Mouse (Mus musculus): Measurements from ENCODE around the gene Snrpd3. TPM values are rescaled to one million over a fixed set of nuclear protein-coding genes. Genes with fewer than 3 reads are reported as not detected.
A peak's percentile ranks its signal among the peaks of the same experiment; 100 is the strongest.

Gene Snrpd3
- polyA plus RNA-seq, 1 experiment from 2014 or later = 150 TPM

DNA sequence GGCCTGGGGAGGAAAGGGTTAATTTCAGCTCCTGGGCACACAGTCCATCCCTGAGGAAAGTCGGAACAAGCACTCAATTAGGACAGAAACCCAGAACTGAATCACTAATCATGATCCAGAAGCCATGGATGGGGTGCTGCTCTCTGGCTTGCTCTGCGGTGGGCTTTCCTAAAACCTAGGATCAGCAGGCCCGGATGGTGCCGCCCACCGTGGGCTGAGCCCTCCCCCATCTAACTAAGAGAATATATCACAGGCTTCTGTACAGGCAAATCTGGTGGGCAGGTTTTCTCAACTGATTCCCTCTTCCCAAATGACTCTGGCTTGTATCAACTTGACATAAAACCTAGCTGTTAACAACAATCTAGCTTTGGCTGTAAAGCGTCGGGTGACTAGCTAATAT lies 30.6 kb downstream of the Snrpd3 start:
- Histone ChIP-seq H3K4me1 (replicated peaks; ENCODE audit: control insufficient read depth, insufficient read depth, low read length) (no peaks in the 10 kb centered on the region; the same call in 1 of the 2 replicates), H3K27ac (ENCODE audit: low read length) (no peak overlapping the region), H3K27me3 (ENCODE audit: control insufficient read depth, insufficient read depth, low read depth, low read length) (no peaks in the 10 kb centered on the region), H3K9ac (ENCODE audit: low read length) (no peak overlapping the region), H3K4me3 (ENCODE audit: low read length) (no peak overlapping the region), H3K4me2 (ENCODE audit: low read depth, low read length) (no peak overlapping the region), H3K9me3 (ENCODE audit: control insufficient read depth, low read length) (peaks cover 2% of the 10 kb centered on the region; the same call in 1 of the 2 replicates), H3K36me3 (ENCODE audit: control insufficient read depth, insufficient read depth, low read length) (no peaks in the 10 kb centered on the region)
- 54% methylated on average over 7 of the region's 7 CpGs for WGBS
- ATAC-seq (ENCODE audit: low read depth) = no peak

DNA sequence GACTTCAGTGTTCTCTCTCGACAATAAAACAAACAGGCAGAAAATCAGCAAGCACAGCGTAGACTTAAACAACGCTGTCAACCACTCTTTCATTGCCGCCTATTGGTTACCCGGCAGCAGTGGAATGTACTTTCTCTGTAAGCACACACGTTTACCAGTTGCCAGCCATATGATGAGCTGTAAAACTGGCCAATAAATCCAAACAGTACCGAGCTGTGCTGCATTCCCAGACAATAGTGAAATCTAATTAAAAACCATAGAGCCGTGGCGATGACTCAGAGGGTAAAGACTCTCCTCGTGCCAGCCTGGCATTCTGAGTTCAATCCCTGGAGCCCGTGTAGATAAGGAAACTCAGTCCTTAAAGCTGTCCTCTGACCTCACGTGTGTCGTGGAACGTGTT lies 31.1 kb downstream of the Snrpd3 start:
- Histone ChIP-seq H3K9me3 (ENCODE audit: control insufficient read depth, low read length) (peaks cover 2% of the 10 kb centered on the region; the same call in 1 of the 2 replicates), H3K4me3 (ENCODE audit: low read length) (no peak overlapping the region), H3K4me1 (replicated peaks; ENCODE audit: control insufficient read depth, insufficient read depth, low read length) (no peaks in the 10 kb centered on the region; the same call in 1 of the 2 replicates), H3K36me3 (ENCODE audit: control insufficient read depth, insufficient read depth, low read length) (no peaks in the 10 kb centered on the region), H3K4me2 (ENCODE audit: low read depth, low read length) (no peak overlapping the region), H3K9ac (ENCODE audit: low read length) (no peak overlapping the region), H3K27ac (ENCODE audit: low read length) (no peak overlapping the region), H3K27me3 (ENCODE audit: control insufficient read depth, insufficient read depth, low read depth, low read length) (no peaks in the 10 kb centered on the region)
- WGBS = 27% methylated on average over 14 of the region's 14 CpGs
- peak; percentile 50; the same call in 1 of the 2 replicates for ATAC-seq (ENCODE audit: low read depth)

DNA sequence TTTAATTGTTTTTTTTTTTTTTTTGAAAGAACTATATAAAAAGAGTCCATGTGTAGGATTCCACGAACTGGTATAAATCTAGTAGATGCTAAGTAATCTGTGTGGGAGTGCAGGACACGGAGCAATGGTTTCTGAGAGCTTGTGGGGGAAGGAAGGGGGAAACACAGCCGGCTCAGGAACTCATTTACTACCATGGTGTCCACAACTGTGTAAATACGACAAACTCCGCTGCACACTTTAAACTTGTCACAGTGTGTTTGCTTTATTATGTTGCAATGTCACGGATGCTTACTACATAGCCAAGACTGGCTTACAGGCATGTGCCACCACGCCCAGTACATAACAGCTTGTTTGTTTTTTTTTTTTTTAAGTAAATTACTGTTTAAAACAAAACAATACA lies 32.5 kb downstream of the Snrpd3 start:
- ATAC-seq (ENCODE audit: low read depth) = 0 out of 2 replicates have a peak, but pooled peaks have one; percentile 37
- Histone ChIP-seq H3K9me3 (ENCODE audit: control insufficient read depth, low read length) (no peaks in the 10 kb centered on the region), H3K4me1 (replicated peaks; ENCODE audit: control insufficient read depth, insufficient read depth, low read length) (no peaks in the 10 kb centered on the region; the same call in 1 of the 2 replicates), H3K9ac (ENCODE audit: low read length) (no peak overlapping the region), H3K27me3 (ENCODE audit: control insufficient read depth, insufficient read depth, low read depth, low read length) (no peaks in the 10 kb centered on the region), H3K4me2 (ENCODE audit: low read depth, low read length) (no peak overlapping the region), H3K36me3 (ENCODE audit: control insufficient read depth, insufficient read depth, low read length) (no peaks in the 10 kb centered on the region), H3K27ac (ENCODE audit: low read length) (no peak overlapping the region), H3K4me3 (ENCODE audit: low read length) (no peak overlapping the region)
- WGBS = 49% methylated on average over 7 of the region's 7 CpGs

DNA sequence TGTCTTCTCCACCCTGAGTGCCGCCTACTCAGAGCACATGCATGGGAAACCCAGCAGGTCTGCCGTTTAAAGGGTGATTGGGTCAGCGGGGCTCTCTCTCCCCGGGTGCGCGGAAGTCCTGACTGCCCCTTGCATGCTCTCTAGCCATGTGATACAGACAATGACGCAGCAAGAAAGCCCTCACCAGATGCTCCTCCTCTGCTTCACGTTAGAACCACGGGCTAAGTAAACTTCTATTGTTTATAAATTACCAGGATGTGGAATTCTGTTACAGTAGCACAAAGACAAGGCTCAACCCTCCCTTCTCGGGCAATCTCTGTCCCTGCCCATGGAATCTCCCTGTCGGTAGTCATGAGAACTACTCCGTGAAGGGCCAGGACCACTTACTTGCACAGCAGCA lies 33.8 kb downstream of the Snrpd3 start:
- Histone ChIP-seq H3K27ac (ENCODE audit: low read length) (no peak overlapping the region), H3K9me3 (ENCODE audit: control insufficient read depth, low read length) (no peaks in the 10 kb centered on the region), H3K4me2 (ENCODE audit: low read depth, low read length) (peak overlapping the region; percentile 18), H3K4me3 (ENCODE audit: low read length) (no peak overlapping the region), H3K27me3 (ENCODE audit: control insufficient read depth, insufficient read depth, low read depth, low read length) (no peaks in the 10 kb centered on the region), H3K36me3 (ENCODE audit: control insufficient read depth, insufficient read depth, low read length) (no peaks in the 10 kb centered on the region), H3K4me1 (replicated peaks; ENCODE audit: control insufficient read depth, insufficient read depth, low read length) (peaks cover 4% of the 10 kb centered on the region), H3K9ac (ENCODE audit: low read length) (no peak overlapping the region)
- ATAC-seq (ENCODE audit: low read depth) = peak; percentile 67
- WGBS = 23% methylated on average over 12 of the region's 12 CpGs

DNA sequence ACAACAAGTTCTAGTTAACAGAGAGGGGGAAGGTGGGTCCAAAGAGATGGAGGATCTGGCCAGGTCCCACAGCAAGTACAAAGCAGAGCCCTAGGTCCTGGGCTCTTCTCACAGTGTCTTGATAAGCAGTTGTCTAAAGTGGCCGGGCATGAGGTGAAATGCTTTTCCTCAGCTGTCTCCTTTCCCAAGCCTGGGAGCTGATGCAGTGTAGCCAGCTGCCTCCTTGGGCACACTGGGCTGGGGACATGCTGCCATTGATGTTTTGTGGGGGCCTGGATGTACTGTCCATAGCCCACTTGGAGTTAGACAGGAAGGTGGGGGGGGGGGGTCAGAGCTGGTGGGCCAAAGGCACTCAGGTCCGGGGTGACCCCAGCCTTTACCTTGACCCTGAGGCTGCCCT lies 34.8 kb downstream of the Snrpd3 start:
- H3K27me3 ChIP-seq (ENCODE audit: control insufficient read depth, insufficient read depth, low read depth, low read length) = no peaks in the 10 kb centered on the region
- no peaks in the 10 kb centered on the region for H3K9me3 ChIP-seq (ENCODE audit: control insufficient read depth, low read length)
- no peak overlapping the region for H3K4me3 ChIP-seq (ENCODE audit: low read length)
- no peaks in the 10 kb centered on the region for H3K36me3 ChIP-seq (ENCODE audit: control insufficient read depth, insufficient read depth, low read length)
- H3K27ac ChIP-seq (ENCODE audit: low read length) = no peak overlapping the region
- H3K4me2 ChIP-seq (ENCODE audit: low read depth, low read length) = no peak overlapping the region
- WGBS = 93% methylated on average over 2 of the region's 2 CpGs
- no peak overlapping the region for H3K9ac ChIP-seq (ENCODE audit: low read length)
- no peak for ATAC-seq (ENCODE audit: low read depth)
- peaks cover 5% of the 10 kb centered on the region for H3K4me1 ChIP-seq (replicated peaks; ENCODE audit: control insufficient read depth, insufficient read depth, low read length)

DNA sequence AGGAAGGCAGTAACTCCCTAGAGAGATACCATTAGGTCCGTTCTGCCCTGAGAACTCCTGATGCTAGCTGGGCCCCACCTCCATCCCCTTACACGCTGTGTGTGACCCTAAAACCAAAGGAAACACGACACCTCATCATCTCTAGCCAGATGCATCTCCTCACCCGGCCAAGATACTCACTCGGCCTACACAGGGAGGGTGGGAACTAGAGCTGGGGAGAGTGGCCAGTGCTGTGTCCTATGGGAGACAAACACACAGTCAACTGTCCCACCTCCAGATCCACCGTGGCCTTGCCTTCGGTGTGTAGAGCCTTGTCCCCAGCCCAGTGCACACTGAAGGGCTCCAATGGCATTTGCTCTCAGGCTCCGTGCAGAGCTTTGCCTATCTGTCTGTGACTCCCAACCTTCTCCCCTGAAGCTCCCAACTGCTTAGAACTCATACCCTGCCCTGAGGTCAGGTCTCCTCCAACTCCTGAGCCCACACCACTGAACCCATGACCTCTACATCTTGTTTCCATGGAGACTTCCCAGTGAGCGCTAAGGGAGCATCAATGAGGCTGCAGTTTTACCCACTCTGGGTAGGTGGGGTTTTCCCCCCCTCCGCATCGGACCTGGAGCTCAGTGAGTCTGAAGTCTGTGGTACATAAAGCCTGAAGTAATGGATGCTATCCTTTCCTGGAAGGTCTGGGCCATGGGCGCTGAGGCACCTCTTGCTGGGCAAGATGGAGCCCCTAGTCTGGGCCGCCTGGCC lies 35.5 kb downstream of the Snrpd3 start:
- no peak overlapping the region for H3K9ac ChIP-seq (ENCODE audit: low read length)
- 55% methylated on average over 13 of the region's 13 CpGs for WGBS
- ATAC-seq (ENCODE audit: low read depth) = peak; percentile 27
- no peak overlapping the region for H3K4me3 ChIP-seq (ENCODE audit: low read length)
- no peaks in the 10 kb centered on the region for H3K36me3 ChIP-seq (ENCODE audit: control insufficient read depth, insufficient read depth, low read length)
- no peaks in the 10 kb centered on the region for H3K9me3 ChIP-seq (ENCODE audit: control insufficient read depth, low read length)
- no peak overlapping the region for H3K4me2 ChIP-seq (ENCODE audit: low read depth, low read length)
- H3K27ac ChIP-seq (ENCODE audit: low read length) = no peak overlapping the region
- H3K4me1 ChIP-seq (replicated peaks; ENCODE audit: control insufficient read depth, insufficient read depth, low read length) = peaks cover 5% of the 10 kb centered on the region
- H3K27me3 ChIP-seq (ENCODE audit: control insufficient read depth, insufficient read depth, low read depth, low read length) = no peaks in the 10 kb centered on the region

DNA sequence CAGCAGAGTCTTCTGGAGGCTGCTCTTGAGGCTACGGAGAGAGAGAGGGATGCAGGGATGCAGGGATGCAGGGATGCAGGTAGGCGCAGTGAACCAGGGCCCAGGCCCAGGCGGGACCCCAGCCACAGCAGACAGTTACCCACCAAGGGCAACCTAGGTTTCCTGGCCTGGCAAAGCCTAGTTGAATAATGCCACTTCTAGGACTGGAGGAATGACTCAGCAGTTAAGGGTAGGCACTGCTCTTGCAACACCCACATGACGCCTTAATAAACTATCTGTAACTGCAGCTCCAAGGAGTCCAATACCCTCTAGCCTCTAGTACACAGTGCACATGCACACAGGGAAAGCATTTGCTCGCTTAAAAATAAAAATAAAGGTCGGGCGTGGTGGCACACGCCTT lies 36.7 kb downstream of the Snrpd3 start:
- Histone ChIP-seq H3K4me2 (ENCODE audit: low read depth, low read length) (no peak overlapping the region), H3K9me3 (ENCODE audit: control insufficient read depth, low read length) (no peaks in the 10 kb centered on the region), H3K27ac (ENCODE audit: low read length) (no peak overlapping the region), H3K27me3 (ENCODE audit: control insufficient read depth, insufficient read depth, low read depth, low read length) (peaks cover 2% of the 10 kb centered on the region), H3K9ac (ENCODE audit: low read length) (no peak overlapping the region), H3K4me3 (ENCODE audit: low read length) (no peak overlapping the region), H3K4me1 (replicated peaks; ENCODE audit: control insufficient read depth, insufficient read depth, low read length) (peaks cover 6% of the 10 kb centered on the region), H3K36me3 (ENCODE audit: control insufficient read depth, insufficient read depth, low read length) (no peaks in the 10 kb centered on the region)
- WGBS = 92% methylated on average over 8 of the region's 8 CpGs
- ATAC-seq (ENCODE audit: low read depth) = no peak

DNA sequence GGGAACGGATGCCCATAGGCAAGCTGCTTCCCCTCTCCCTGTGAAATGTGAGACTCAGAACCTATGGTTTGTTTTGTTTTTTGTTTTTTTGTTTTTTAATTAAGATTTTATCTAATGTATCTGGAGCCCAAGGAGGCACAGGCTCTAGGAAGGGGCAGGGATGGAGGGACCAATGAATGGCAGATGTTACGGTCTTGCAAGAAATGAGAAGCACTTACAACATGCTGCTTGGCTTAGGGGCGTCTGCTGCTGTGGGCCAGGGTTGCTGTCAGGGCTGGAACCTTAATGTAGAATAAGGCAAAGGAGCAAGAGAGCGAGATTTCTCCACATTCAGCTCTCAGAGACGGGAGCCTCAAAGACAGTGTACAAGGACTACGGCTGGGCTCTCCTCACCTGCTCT lies 38.2 kb downstream of the Snrpd3 start:
- Histone ChIP-seq H3K27ac (ENCODE audit: low read length) (peak overlapping the region; percentile 58; the same call in 1 of the 2 replicates), H3K4me3 (ENCODE audit: low read length) (no peak overlapping the region), H3K9me3 (ENCODE audit: control insufficient read depth, low read length) (no peaks in the 10 kb centered on the region), H3K36me3 (ENCODE audit: control insufficient read depth, insufficient read depth, low read length) (no peaks in the 10 kb centered on the region), H3K27me3 (ENCODE audit: control insufficient read depth, insufficient read depth, low read depth, low read length) (peaks cover 14% of the 10 kb centered on the region), H3K9ac (ENCODE audit: low read length) (no peak overlapping the region), H3K4me2 (ENCODE audit: low read depth, low read length) (no peak overlapping the region), H3K4me1 (replicated peaks; ENCODE audit: control insufficient read depth, insufficient read depth, low read length) (peaks cover 18% of the 10 kb centered on the region)
- 60% methylated on average over 6 of the region's 6 CpGs for WGBS
- ATAC-seq (ENCODE audit: low read depth) = no peak

DNA sequence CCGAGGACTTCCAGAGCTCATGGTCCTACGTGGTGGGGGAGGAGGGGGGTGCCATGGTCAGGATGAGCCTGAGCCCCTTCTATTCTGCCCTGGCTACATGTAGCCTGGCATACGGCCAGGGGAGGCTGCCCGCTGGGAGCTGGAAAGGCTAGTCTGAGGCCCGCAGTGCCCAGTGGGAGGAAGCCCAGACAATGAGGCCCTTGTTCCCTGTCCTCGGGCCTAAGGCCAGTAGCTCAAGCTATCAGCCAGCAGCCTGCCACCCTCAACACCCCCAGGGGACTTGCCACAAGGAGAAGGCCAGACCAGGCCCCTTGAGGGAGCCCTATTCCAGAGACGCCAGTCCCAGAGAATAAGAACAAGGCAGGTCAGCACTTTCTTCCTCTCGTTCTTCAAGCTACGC lies 38.7 kb downstream of the Snrpd3 start:
- peak overlapping the region; percentile 58 for H3K27ac ChIP-seq (ENCODE audit: low read length)
- WGBS = 33% methylated on average over 9 of the region's 9 CpGs
- peaks cover 18% of the 10 kb centered on the region for H3K4me1 ChIP-seq (replicated peaks; ENCODE audit: control insufficient read depth, insufficient read depth, low read length)
- no peaks in the 10 kb centered on the region for H3K36me3 ChIP-seq (ENCODE audit: control insufficient read depth, insufficient read depth, low read length)
- no peak overlapping the region for H3K4me2 ChIP-seq (ENCODE audit: low read depth, low read length)
- ATAC-seq (ENCODE audit: low read depth) = peak; percentile 64
- no peak overlapping the region for H3K4me3 ChIP-seq (ENCODE audit: low read length)
- 0 out of 2 replicates have a peak overlapping the region, but pooled peaks have one; percentile 25 for H3K9ac ChIP-seq (ENCODE audit: low read length)
- no peaks in the 10 kb centered on the region for H3K9me3 ChIP-seq (ENCODE audit: control insufficient read depth, low read length)
- peaks cover 19% of the 10 kb centered on the region for H3K27me3 ChIP-seq (ENCODE audit: control insufficient read depth, insufficient read depth, low read depth, low read length)
